Mouse (Mus musculus) hematopoietic stem cell, adult 5-6 weeks (primary cell): Measurements from ENCODE around the gene Slc6a5. TPM values are rescaled to one million over a fixed set of nuclear protein-coding genes. Genes with fewer than 3 reads are reported as not detected.

ENCODE experiments used
- ATAC-seq, 2 experiments: fragments of 125-278 bp in 1 of 2; replicated peaks in 1 of 2; 2 replicates each; pipeline ENCODE4 v1.8.0; 2016 to 2017; ENCODE audit warnings: inconsistent platforms in 2 of 2, mild to moderate bottlenecking in 2 of 2, moderate number of reproducible peaks in 2 of 2, low read depth in 1 of 2, moderate TSS enrichment in 1 of 2; ENCODE audit not compliant: low FRiP score in 2 of 2, poor library complexity in 2 of 2, severe bottlenecking in 2 of 2, insufficient read depth in 1 of 2, low TSS enrichment in 1 of 2
- total RNA-seq: library from RNA; stranded (forward); fragments of 172-1452, 232-1000 nt; gene quantifications from 2 replicates; pipeline ENCODE4 v1.2.3, GENCODE M21; 2017

The Slc6a5 gene
- total RNA-seq, 1 experiment from 2014 or later = not detected

- no peak for ATAC-seq
Observed at GRCm38 (mm10) chr7:49953546-49954181, 43.7 kb downstream of the Slc6a5 start.

DNA sequence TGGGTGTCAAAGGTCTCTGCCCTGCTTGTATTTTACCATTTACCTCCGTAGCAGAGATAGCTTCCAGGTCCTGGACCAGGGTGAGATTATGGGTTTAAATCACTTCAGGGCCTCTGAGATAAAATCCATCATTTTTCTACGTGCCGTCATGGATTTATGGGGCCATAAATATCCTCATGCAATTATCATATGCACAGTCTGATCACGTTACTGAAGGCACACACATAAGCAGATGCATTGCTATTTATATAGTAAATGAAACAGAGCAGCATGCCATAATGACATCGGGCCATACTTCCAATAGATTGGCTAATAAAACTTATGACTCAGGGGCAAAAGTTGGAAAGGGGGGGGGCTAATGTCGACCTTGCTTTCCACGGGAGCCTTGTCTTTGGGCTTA, 44.9 kb downstream of the Slc6a5 start:
- no peak for ATAC-seq

- no peak for ATAC-seq
Observed at GRCm38 (mm10) chr7:49957142-49957541, 47.2 kb downstream of the Slc6a5 start.

- no peak for ATAC-seq
Observed at GRCm38 (mm10) chr7:49963764-49964163, 53.8 kb downstream of the Slc6a5 start.

- ATAC-seq = no peak
Observed at GRCm38 (mm10) chr7:49969516-49969915, 59.6 kb downstream of the Slc6a5 start.

- no peak for ATAC-seq
Observed at GRCm38 (mm10) chr7:49974841-49975440, 65.0 kb downstream of the Slc6a5 start, which contains the start of gene Nell1. Gene Nell1, plus strand, starts transcription at chr7:49974864.

GRCm38 (mm10) chr7:49975441-49976121, 65.6 kb downstream of the Slc6a5 start:
- ATAC-seq = no peak

GRCm38 (mm10) chr7:49981511-49982227, 71.7 kb downstream of the Slc6a5 start:
- no peak for ATAC-seq

DNA sequence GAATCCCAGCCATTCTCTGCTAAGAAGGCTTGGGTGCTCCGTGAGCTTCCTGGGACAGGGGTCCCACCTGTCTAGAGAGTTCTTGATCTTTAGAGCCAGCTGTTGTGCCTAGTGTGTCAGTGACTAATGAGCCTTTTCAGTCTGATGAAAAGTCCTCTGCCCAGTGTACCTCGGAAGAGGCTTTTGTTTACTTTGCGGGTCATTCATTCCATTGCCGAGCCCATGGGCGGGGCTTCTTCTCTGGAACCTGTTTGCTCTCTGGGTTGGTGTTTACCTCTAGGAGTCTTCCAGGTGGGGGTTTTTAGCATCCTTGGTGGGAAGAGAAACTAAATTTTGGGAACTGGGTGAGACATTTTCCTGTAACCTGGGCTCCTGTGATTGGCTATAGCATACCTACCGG, 74.8 kb downstream of the Slc6a5 start:
- no peak for ATAC-seq

DNA sequence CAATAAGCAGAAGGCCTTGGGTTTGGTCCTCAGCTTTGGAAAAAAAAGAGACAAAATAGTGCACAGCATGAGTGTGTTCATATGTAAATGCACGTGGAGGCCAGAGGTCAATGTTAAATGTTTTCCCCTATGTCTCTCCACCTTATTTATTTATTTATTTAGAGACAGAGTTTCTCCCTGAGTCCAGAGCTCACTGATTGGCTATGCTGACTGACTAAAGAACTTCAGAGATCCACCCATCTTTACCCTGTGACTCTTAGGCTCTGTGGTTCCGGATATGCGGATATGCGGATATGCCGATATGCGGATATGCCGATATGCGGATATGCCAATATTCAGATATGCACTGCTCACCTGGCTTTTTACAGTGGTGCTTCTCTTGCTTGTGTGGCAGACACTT, 76.0 kb downstream of the Slc6a5 start:
- ATAC-seq = no peak

GRCm38 (mm10) chr7:49999321-49999720, 89.4 kb downstream of the Slc6a5 start:
- no peak for ATAC-seq

DNA sequence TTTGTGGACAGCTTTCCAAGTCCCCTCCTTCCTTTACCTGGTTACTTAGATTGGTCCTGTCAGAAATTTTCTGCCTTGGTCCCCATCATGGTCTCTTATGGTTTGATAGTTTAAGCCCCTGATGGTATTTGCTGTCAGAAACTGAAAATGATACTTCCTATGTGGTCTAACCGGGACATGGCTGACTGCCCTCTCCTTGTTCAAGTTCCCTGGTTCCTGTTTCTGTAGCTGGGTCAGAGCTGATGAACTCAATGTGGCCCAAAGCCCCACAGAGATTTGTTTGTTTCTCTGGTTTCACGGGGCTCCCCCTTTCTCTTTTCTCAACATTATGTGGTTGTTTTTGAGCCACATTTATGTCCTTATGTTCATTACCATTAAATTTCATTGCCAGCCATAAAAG, 95.3 kb downstream of the Slc6a5 start:
- no peak for ATAC-seq

Other genes starting within 250 kb of the Slc6a5 start
- 7.7 and 15.0 TPM in 2 replicates for gene Htatip2, start 151.0 kb upstream of the Slc6a5 start, total RNA-seq
- gene Prmt3, start 131.8 kb upstream of the Slc6a5 start, total RNA-seq = 82.0 and 83.4 TPM in 2 replicates
- gene Nell1, start 64.7 kb downstream of the Slc6a5 start, total RNA-seq = not detected in 2 replicates